Mouse (Mus musculus): ENCODE data around the gene Oasl1. TPM values are rescaled to one million over a fixed set of nuclear protein-coding genes. Genes with fewer than 3 reads are reported as not detected.

Gene Oasl1
- polyA plus RNA-seq, 1 experiment from 2014 or later, result not detected

GRCm38 (mm10) chr5:114982001-114982400 lies 59.0 kb downstream of the Oasl1 start:
- Histone ChIP-seq H3K27me3 (ENCODE audit: control insufficient read depth, insufficient read depth, low read length) (no peaks in the 10 kb centered on the region), H3K4me3 (ENCODE audit: low read depth, low read length) (no peak overlapping the region), H3K27ac (ENCODE audit: low read depth, low read length) (no peak overlapping the region), H3K36me3 (ENCODE audit: control insufficient read depth, insufficient read depth, low read length) (no peaks in the 10 kb centered on the region), H3K9me3 (ENCODE audit: control insufficient read depth, low read length) (no peaks in the 10 kb centered on the region), H3K9ac (ENCODE audit: low read length) (no peak overlapping the region), H3K4me1 (ENCODE audit: control insufficient read depth, insufficient read depth, low read length) (peaks cover 3% of the 10 kb centered on the region; the same call in 1 of the 2 replicates), H3K4me2 (no peak overlapping the region)
- DNase-seq (ENCODE audit: low spot score, missing footprints), result peak; percentile 57
- WGBS, result 53% methylated on average over 15 of the region's 15 CpGs
- no peak for ATAC-seq (ENCODE audit: low FRiP score)

DNA sequence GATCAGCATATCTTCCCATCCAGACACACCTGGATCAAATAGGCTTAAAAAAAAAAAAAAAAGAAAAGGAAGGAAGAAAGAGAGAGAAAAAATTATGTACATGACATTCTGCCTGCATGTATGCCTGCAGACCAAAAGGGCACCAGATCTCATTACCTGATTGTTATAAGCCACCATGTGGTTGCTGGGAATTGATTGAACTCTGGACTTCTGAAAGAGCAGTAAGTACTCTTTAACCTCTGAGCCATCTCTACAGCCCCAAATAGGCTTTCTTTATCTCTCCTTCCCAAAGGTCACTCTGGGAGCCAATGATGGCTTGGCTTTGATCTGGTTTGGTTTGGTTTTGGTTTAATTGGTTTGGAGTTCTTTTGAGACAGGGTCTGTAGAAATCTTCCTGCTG lies 62.0 kb downstream of the Oasl1 start:
- Histone ChIP-seq H3K27ac (ENCODE audit: low read depth, low read length) (no peak overlapping the region), H3K36me3 (ENCODE audit: control insufficient read depth, insufficient read depth, low read length) (no peaks in the 10 kb centered on the region), H3K27me3 (ENCODE audit: control insufficient read depth, insufficient read depth, low read length) (no peaks in the 10 kb centered on the region), H3K9ac (ENCODE audit: low read length) (no peak overlapping the region), H3K4me2 (no peak overlapping the region), H3K4me1 (ENCODE audit: control insufficient read depth, insufficient read depth, low read length) (no peaks in the 10 kb centered on the region; the same call in 1 of the 2 replicates), H3K9me3 (ENCODE audit: control insufficient read depth, low read length) (no peaks in the 10 kb centered on the region), H3K4me3 (ENCODE audit: low read depth, low read length) (no peak overlapping the region)
- DNase-seq (ENCODE audit: low spot score, missing footprints) (peak; percentile 45), ATAC-seq (ENCODE audit: low FRiP score) (no peak)

Other genes starting within 250 kb of the Oasl1 start
- 63.8 and 67.1 TPM in 2 replicates for gene Gltp, start 232.3 kb upstream of the Oasl1 start, polyA plus RNA-seq (2014; fragmentation: Nextera tagmentation; extraction: Ambion mirVana)
- gene Tchp, start 215.5 kb upstream of the Oasl1 start, polyA plus RNA-seq (2014; fragmentation: Nextera tagmentation; extraction: Ambion mirVana), result 13.7 and 17.4 TPM in 2 replicates
- 64.7 and 71.9 TPM in 2 replicates for gene Ankrd13a, start 148.6 kb upstream of the Oasl1 start, polyA plus RNA-seq (2014; fragmentation: Nextera tagmentation; extraction: Ambion mirVana)
- gene Git2, start 147.7 kb upstream of the Oasl1 start, polyA plus RNA-seq (2014; fragmentation: Nextera tagmentation; extraction: Ambion mirVana), result 29.5 and 30.0 TPM in 2 replicates
- gene 1500011B03Rik, start 99.8 kb upstream of the Oasl1 start, polyA plus RNA-seq (2014; fragmentation: Nextera tagmentation; extraction: Ambion mirVana), result 150 and 157 TPM in 2 replicates
- gene 4930519G04Rik, start 69.6 kb upstream of the Oasl1 start, polyA plus RNA-seq (2014; fragmentation: Nextera tagmentation; extraction: Ambion mirVana), result not detected in 2 replicates
- gene Gm9936, start 64.6 kb upstream of the Oasl1 start, polyA plus RNA-seq (2014; fragmentation: Nextera tagmentation; extraction: Ambion mirVana), result 0.28 and 0.56 TPM in 2 replicates
- gene Oasl2, start 26.3 kb upstream of the Oasl1 start, polyA plus RNA-seq (2014; fragmentation: Nextera tagmentation; extraction: Ambion mirVana), result 1.3 and 1.8 TPM in 2 replicates
- gene 2210016L21Rik, start 18.9 kb downstream of the Oasl1 start, polyA plus RNA-seq (2014; fragmentation: Nextera tagmentation; extraction: Ambion mirVana), result 43.5 and 46.3 TPM in 2 replicates
- gene Hnf1a, start 47.9 kb downstream of the Oasl1 start, polyA plus RNA-seq (2014; fragmentation: Nextera tagmentation; extraction: Ambion mirVana), result not detected in 2 replicates
- 21.7 and 23.6 TPM in 2 replicates for gene Sppl3, start 87.9 kb downstream of the Oasl1 start, polyA plus RNA-seq (2014; fragmentation: Nextera tagmentation; extraction: Ambion mirVana)
- 23.2 and 26.6 TPM in 2 replicates for gene Gm10401, start 175.1 kb downstream of the Oasl1 start, polyA plus RNA-seq (2014; fragmentation: Nextera tagmentation; extraction: Ambion mirVana)
- 21.6 and 23.5 TPM in 2 replicates for gene Acads, start 196.1 kb downstream of the Oasl1 start, polyA plus RNA-seq (2014; fragmentation: Nextera tagmentation; extraction: Ambion mirVana)
- 55.1 and 64.6 TPM in 2 replicates for gene Unc119b, start 211.7 kb downstream of the Oasl1 start, polyA plus RNA-seq (2014; fragmentation: Nextera tagmentation; extraction: Ambion mirVana)
- gene Mlec, start 234.9 kb downstream of the Oasl1 start, polyA plus RNA-seq (2014; fragmentation: Nextera tagmentation; extraction: Ambion mirVana), result 30.0 and 37.3 TPM in 2 replicates